Mouse (Mus musculus) small intestine, adult 10 weeks (tissue): ENCODE data around the gene Sh3glb2. TPM values are rescaled to one million over a fixed set of nuclear protein-coding genes. Genes with fewer than 3 reads are reported as not detected.

Experiments used
- polyA plus RNA-seq: library from polyadenylated mRNA; stranded (reverse); fragments of 350-450 nt; fragmentation: Illumina TruSeq; extraction: RNeasy Lipid Tissue Mini Kit (QIAGEN cat#74804); gene quantifications from one replicate; pipeline ENCODE4 v1.2.3, GENCODE M21; 2014; ENCODE audit warnings: low replicate concordance

Sh3glb2 gene
- 1.0 TPM for polyA plus RNA-seq

GRCm38 (mm10) chr2:30358533-30359531 lies at the start of gene Sh3glb2:
Gene Sh3glb2, minus strand, starts transcription at chr2:30359337.

GRCm38 (mm10) chr2:30392114-30392576 lies 33.0 kb upstream of the Sh3glb2 start, which contains the start of gene Dolpp1:
Gene Dolpp1, plus strand, starts transcription at chr2:30392254.

GRCm38 (mm10) chr2:30363773-30364650 lies 4.9 kb upstream of the Sh3glb2 start, which contains the start of gene Miga2:
Gene Miga2, plus strand, starts transcription at chr2:30364233.

Other genes with a start within 250 kb of the Sh3glb2 start
- gene Zer1, start 234.8 kb downstream of the Sh3glb2 start, polyA plus RNA-seq = 2.1 TPM
- gene Tbc1d13, start 225.6 kb downstream of the Sh3glb2 start, polyA plus RNA-seq = 10.1 TPM
- not detected for gene Endog, start 187.8 kb downstream of the Sh3glb2 start, polyA plus RNA-seq
- gene Spout1, start 180.9 kb downstream of the Sh3glb2 start, polyA plus RNA-seq = 0.30 TPM
- 0.48 TPM for gene Kyat1, start 153.5 kb downstream of the Sh3glb2 start, polyA plus RNA-seq
- gene Lrrc8a, start 121.6 kb downstream of the Sh3glb2 start, polyA plus RNA-seq = 1.5 TPM
- gene Gm28035, start 118.8 kb downstream of the Sh3glb2 start, polyA plus RNA-seq = not detected
- 0.74 TPM for gene Phyhd1, start 93.1 kb downstream of the Sh3glb2 start, polyA plus RNA-seq
- gene Gm28038, start 78.3 kb downstream of the Sh3glb2 start, polyA plus RNA-seq = not detected
- gene Dolk, start 73.0 kb downstream of the Sh3glb2 start, polyA plus RNA-seq = 5.9 TPM
- gene Nup188, start 72.9 kb downstream of the Sh3glb2 start, polyA plus RNA-seq = 6.1 TPM
- 1.3 TPM for gene Miga2, start 4.9 kb upstream of the Sh3glb2 start, polyA plus RNA-seq
- 3.9 TPM for gene Dolpp1, start 32.9 kb upstream of the Sh3glb2 start, polyA plus RNA-seq
- 14.2 TPM for gene Crat, start 56.5 kb upstream of the Sh3glb2 start, polyA plus RNA-seq
- gene Ptpa, start 56.7 kb upstream of the Sh3glb2 start, polyA plus RNA-seq = 2.2 TPM
- gene Ier5l, start 114.9 kb upstream of the Sh3glb2 start, polyA plus RNA-seq = not detected
- not detected for gene Cstad, start 235.7 kb upstream of the Sh3glb2 start, polyA plus RNA-seq